ENCODE assay signal across 10 mouse cellular contexts in the genomic region with DNA sequence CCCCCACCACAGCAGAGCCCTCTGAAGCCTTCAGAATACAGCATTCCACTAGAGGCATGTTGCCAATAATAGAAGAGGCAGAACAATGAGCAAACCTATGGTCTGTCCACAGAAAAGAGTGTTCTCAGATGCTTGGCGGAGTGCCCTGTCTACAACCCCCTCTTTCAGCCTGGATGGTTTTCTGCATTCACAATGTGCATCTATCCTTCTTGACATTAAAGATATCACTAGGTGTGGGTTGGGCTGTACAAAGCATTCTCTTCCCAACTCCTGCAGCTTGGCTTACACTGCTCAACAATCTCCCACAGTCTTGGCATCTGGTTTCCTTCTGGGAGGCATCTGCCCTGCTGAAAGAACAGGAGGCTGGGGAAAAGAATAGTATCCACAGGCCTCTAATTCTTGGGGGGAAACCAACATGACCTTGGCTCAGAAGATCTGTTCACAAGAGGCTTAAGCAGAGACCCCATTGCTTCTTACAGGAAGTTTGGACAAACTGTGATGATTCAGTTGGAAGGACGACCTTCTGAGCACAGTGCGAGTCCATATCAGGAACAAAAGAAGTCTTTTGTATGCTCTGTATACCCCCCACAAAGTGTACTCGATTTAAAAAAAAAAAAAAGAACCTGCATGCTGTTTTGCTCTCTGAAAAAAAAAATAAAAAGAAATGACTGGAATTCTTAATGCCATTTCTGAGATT.
DNase-seq lines count a peak whose midpoint lies in the region; ATAC-seq lines count a peak whose summit lies in the region.
"Had no signal": no experiment of that assay in that cellular context is flagged by ENCODE, and none has a peak within 500 bp of the region (broad histone marks: within the 10 kb centered on the region; RNA-seq: fewer than 3 reads in every experiment).

No protein-coding gene starts in this region.

- no peaks in the 10 kb centered on the region for H3K36me3 ChIP-seq in heart, embryonic 10.5 days
- H3K36me3 ChIP-seq in hindbrain, embryonic 16.5 days (ENCODE audit: control insufficient read depth, insufficient read depth, low read length) = no peaks in the 10 kb centered on the region
- no peaks in the 10 kb centered on the region for H3K36me3 ChIP-seq in midbrain, embryonic 12.5 days
- H3K36me3 ChIP-seq: liver, embryonic 13.5 days; stomach, embryonic 15.5 days had no signal

- 59% methylated on average over 4 of the region's 4 CpGs for WGBS in heart, embryonic 10.5 days
- 23% methylated on average over 4 of the region's 4 CpGs for WGBS in hindbrain, embryonic 16.5 days
- 33% methylated on average over 4 of the region's 4 CpGs for WGBS in midbrain, embryonic 12.5 days

- DNase-seq in heart, embryonic 10.5 days (ENCODE audit: low spot score) = no peak
- DNase-seq in heart, postnatal 14 days = no peak
- peak; percentile 14 for DNase-seq in embryo, embryonic 11 days
- DNase-seq in spleen, postnatal 4 days (ENCODE audit: low spot score in 2 of 2) = no peak
- DNase-seq in thymus, postnatal 0 days (ENCODE audit: low spot score) = no peak
- DNase-seq in spleen, postnatal 10 days (ENCODE audit: low spot score in 2 of 2) = no peak
- DNase-seq: liver, embryonic 13.5 days had no signal

- no peak overlapping the region for H3K4me2 ChIP-seq in hindbrain, embryonic 16.5 days (ENCODE audit: low read length)
- H3K4me2 ChIP-seq in midbrain, embryonic 12.5 days (replicated peaks) = no peak overlapping the region
- H3K4me2 ChIP-seq: liver, embryonic 13.5 days; stomach, embryonic 15.5 days had no signal

- H3K9ac ChIP-seq in hindbrain, embryonic 16.5 days (ENCODE audit: low read depth, low read length) = no peak overlapping the region
- H3K9ac ChIP-seq in midbrain, embryonic 12.5 days (replicated peaks) = no peak overlapping the region
- H3K9ac ChIP-seq: liver, embryonic 13.5 days; stomach, embryonic 15.5 days had no signal

- ATAC-seq in hindbrain, embryonic 16.5 days = peak; percentile 97
- peak; percentile 83 for ATAC-seq in midbrain, embryonic 12.5 days (ENCODE audit: low FRiP score, low read depth)

- no peaks in the 10 kb centered on the region for H3K9me3 ChIP-seq in heart, embryonic 10.5 days
- no peaks in the 10 kb centered on the region for H3K9me3 ChIP-seq in hindbrain, embryonic 16.5 days (ENCODE audit: control insufficient read depth, low read length)
- H3K9me3 ChIP-seq in midbrain, embryonic 12.5 days = no peaks in the 10 kb centered on the region
- H3K9me3 ChIP-seq: liver, embryonic 13.5 days; stomach, embryonic 15.5 days had no signal

- intact Hi-C loops in heart, postnatal 14 days (cut with DNase I) = no loop called here

- H3K4me3 ChIP-seq in heart, embryonic 10.5 days = no peak overlapping the region
- no peak overlapping the region for H3K4me3 ChIP-seq in hindbrain, embryonic 16.5 days (ENCODE audit: low read length)
- no peak overlapping the region for H3K4me3 ChIP-seq in midbrain, embryonic 12.5 days
- H3K4me3 ChIP-seq: liver, embryonic 13.5 days; stomach, embryonic 15.5 days had no signal

- peak overlapping the region; percentile 44; the same call in 1 of the 2 replicates for H3K27ac ChIP-seq in heart, embryonic 10.5 days
- no peak overlapping the region for H3K27ac ChIP-seq in hindbrain, embryonic 16.5 days (ENCODE audit: low read depth, low read length)
- no peak overlapping the region for H3K27ac ChIP-seq in midbrain, embryonic 12.5 days (replicated peaks)
- H3K27ac ChIP-seq: liver, embryonic 13.5 days; stomach, embryonic 15.5 days had no signal

- no peaks in the 10 kb centered on the region for H3K27me3 ChIP-seq in heart, embryonic 10.5 days (ENCODE audit: insufficient read depth, poor library complexity, severe bottlenecking)
- peaks cover 2% of the 10 kb centered on the region; the same call in 1 of the 2 replicates for H3K27me3 ChIP-seq in hindbrain, embryonic 16.5 days (replicated peaks; ENCODE audit: control insufficient read depth, insufficient read depth, low read length)
- H3K27me3 ChIP-seq in midbrain, embryonic 12.5 days = no peaks in the 10 kb centered on the region; the same call in 1 of the 2 replicates
- H3K27me3 ChIP-seq: liver, embryonic 13.5 days; stomach, embryonic 15.5 days had no signal

- no peaks in the 10 kb centered on the region; the same call in 1 of the 2 replicates for H3K4me1 ChIP-seq in heart, embryonic 10.5 days
- H3K4me1 ChIP-seq in hindbrain, embryonic 16.5 days (ENCODE audit: control insufficient read depth, insufficient read depth, low read depth, low read length) = peaks cover 4% of the 10 kb centered on the region
- H3K4me1 ChIP-seq in midbrain, embryonic 12.5 days = peaks cover 6% of the 10 kb centered on the region; the same call in 1 of the 2 replicates
- H3K4me1 ChIP-seq: liver, embryonic 13.5 days; stomach, embryonic 15.5 days had no signal
